7 mouse cellular contexts compared by ENCODE assay signal in genomic region chr11:69992396-69992795, GRCm38 (mm10). TPM values are rescaled to one million over a fixed set of nuclear protein-coding genes. Genes with fewer than 3 reads are reported as not detected.
DNase-seq lines count a peak whose midpoint lies in the region; ATAC-seq and TF ChIP-seq lines count a peak whose summit lies in the region.

No protein-coding gene starts in this region.

- peaks cover 7% of the 10 kb centered on the region for H3K4me1 ChIP-seq in testis, adult 2 months (ENCODE audit: control insufficient read depth, insufficient read depth, low read length)
- H3K4me1 ChIP-seq in heart, postnatal 0 days (ENCODE audit: control insufficient read depth, insufficient read depth) = peaks cover 11% of the 10 kb centered on the region
- peaks cover 11% of the 10 kb centered on the region for H3K4me1 ChIP-seq in limb, embryonic 14.5 days (ENCODE audit: control insufficient read depth, insufficient read depth, low read length)
- H3K4me1 ChIP-seq in stomach, embryonic 15.5 days = peaks cover 10% of the 10 kb centered on the region

- WGBS in heart, postnatal 0 days = 60% methylated on average over 10 of the region's 10 CpGs
- 82% methylated on average over 10 of the region's 10 CpGs for WGBS in limb, embryonic 14.5 days
- WGBS in stomach, embryonic 15.5 days = 77% methylated on average over 10 of the region's 10 CpGs

- peak overlapping the region; percentile 45 for H3K27ac ChIP-seq in testis, adult 2 months (ENCODE audit: control insufficient read depth, insufficient read depth, low read depth, low read length)
- H3K27ac ChIP-seq in heart, postnatal 0 days (ENCODE audit: low read depth) = no peak overlapping the region; the same call in 1 of the 2 replicates
- no peak overlapping the region for H3K27ac ChIP-seq in limb, embryonic 14.5 days (replicated peaks; ENCODE audit: low read depth, low read length)
- no peak overlapping the region for H3K27ac ChIP-seq in stomach, embryonic 15.5 days

- TF ChIP-seq POLR2A in testis, adult 2 months (IDR thresholded peaks at IDR 0.05; ENCODE audit: control insufficient read depth, low read depth, low read length) = no peak
- TF ChIP-seq POLR2A in limb, embryonic 14.5 days (IDR thresholded peaks at IDR 0.05; ENCODE audit: borderline replicate concordance, extremely low read depth, insufficient read depth, insufficient read length) = no peak

- peak overlapping the region; percentile 85 for H3K9ac ChIP-seq in heart, postnatal 0 days (replicated peaks; ENCODE audit: low read depth, low read length)
- peak overlapping the region; percentile 84 for H3K9ac ChIP-seq in limb, embryonic 14.5 days (ENCODE audit: low read depth, low read length, severe bottlenecking)
- H3K9ac ChIP-seq in stomach, embryonic 15.5 days = no peak overlapping the region

- H3K9me3 ChIP-seq in heart, postnatal 0 days (replicated peaks; ENCODE audit: control insufficient read depth, low read length) = no peaks in the 10 kb centered on the region
- H3K9me3 ChIP-seq in limb, embryonic 14.5 days (ENCODE audit: control insufficient read depth, low read length) = no peaks in the 10 kb centered on the region
- no peaks in the 10 kb centered on the region for H3K9me3 ChIP-seq in stomach, embryonic 15.5 days

- TF ChIP-seq CTCF in testis, adult 2 months (IDR thresholded peaks at IDR 0.05; ENCODE audit: control insufficient read depth, insufficient read depth, insufficient replicate concordance, low read depth, low read length) = no peak
- no peak for TF ChIP-seq CTCF in heart, postnatal 0 days (IDR thresholded peaks at IDR 0.05; ENCODE audit: low read depth)

- peaks cover 4% of the 10 kb centered on the region for H3K36me3 ChIP-seq in testis, adult 2 months (ENCODE audit: control insufficient read depth, insufficient read depth, low read length)
- H3K36me3 ChIP-seq in heart, postnatal 0 days (replicated peaks; ENCODE audit: control insufficient read depth, insufficient read depth, low read length) = peaks cover 44% of the 10 kb centered on the region
- H3K36me3 ChIP-seq in limb, embryonic 14.5 days (ENCODE audit: control insufficient read depth, insufficient read depth, low read length) = peaks cover 51% of the 10 kb centered on the region
- H3K36me3 ChIP-seq in stomach, embryonic 15.5 days = peaks cover 29% of the 10 kb centered on the region

- no peak for DNase-seq in testis, postnatal 14 days (ENCODE audit: low spot score)
- DNase-seq in heart, postnatal 0 days (ENCODE audit: low spot score) = no peak
- DNase-seq in limb, embryonic 14.5 days (ENCODE audit: low spot score) = no peak
- DNase-seq in urinary bladder, postnatal 25 days (ENCODE audit: low spot score) = no peak
- no peak for DNase-seq in left cerebral cortex, adult 18-20 months (ENCODE audit: low spot score in 2 of 2)

- ATAC-seq in heart, postnatal 0 days (ENCODE audit: insufficient read depth, low read depth) = no peak
- no peak for ATAC-seq in limb, embryonic 14.5 days (ENCODE audit: low FRiP score, low read depth)
- ATAC-seq in stomach, embryonic 15.5 days (ENCODE audit: insufficient read depth, low FRiP score, low read depth) = no peak

- TF ChIP-seq EP300 in heart, postnatal 0 days (IDR thresholded peaks at IDR 0.05; ENCODE audit: low read depth) = no peak

- H3K27me3 ChIP-seq in testis, adult 2 months (ENCODE audit: control insufficient read depth, insufficient read depth, low read length) = no peaks in the 10 kb centered on the region
- no peaks in the 10 kb centered on the region for H3K27me3 ChIP-seq in heart, postnatal 0 days (ENCODE audit: control insufficient read depth, insufficient read depth, low read length)
- no peaks in the 10 kb centered on the region for H3K27me3 ChIP-seq in limb, embryonic 14.5 days (ENCODE audit: control insufficient read depth, insufficient read depth, low read length)
- no peaks in the 10 kb centered on the region for H3K27me3 ChIP-seq in stomach, embryonic 15.5 days (replicated peaks)

- peak overlapping the region; percentile 84 for H3K4me3 ChIP-seq in testis, adult 2 months (ENCODE audit: control insufficient read depth, low read depth, low read length)
- H3K4me3 ChIP-seq in heart, postnatal 0 days (ENCODE audit: low read depth, low read length) = peak overlapping the region; percentile 64
- peak overlapping the region; percentile 78 for H3K4me3 ChIP-seq in limb, embryonic 14.5 days (replicated peaks; ENCODE audit: low read length)
- peak overlapping the region; percentile 72 for H3K4me3 ChIP-seq in stomach, embryonic 15.5 days (replicated peaks)

- H3K4me2 ChIP-seq in heart, postnatal 0 days (ENCODE audit: low read depth, low read length) = peak overlapping the region; percentile 70
- peak overlapping the region; percentile 65 for H3K4me2 ChIP-seq in limb, embryonic 14.5 days (replicated peaks; ENCODE audit: low read depth, low read length, severe bottlenecking)
- peak overlapping the region; percentile 85 for H3K4me2 ChIP-seq in stomach, embryonic 15.5 days

RNA-seq across cellular contexts. Expression of gene Gabarap, which starts 1.5 kb away (rescaled TPM):
- polyA plus RNA-seq in testis, adult 2 months (2012; rRNA removed) = 659 and 826 TPM in 2 replicates
- 208 and 305 TPM in 2 replicates for total RNA-seq in heart, postnatal 0 days (2014; rRNA removed; ENCODE audit: low replicate concordance)
- 472 and 510 TPM in 2 replicates for polyA plus RNA-seq in heart, postnatal 0 days (2015; fragmentation: Nextera tagmentation; extraction: Ambion mirVana)
- 431 and 477 TPM in 2 replicates for polyA plus RNA-seq in limb, embryonic 14.5 days (2012; rRNA removed)
- polyA plus RNA-seq in limb, embryonic 14.5 days (2014; fragmentation: Nextera tagmentation; extraction: Ambion mirVana) = 574 and 593 TPM in 2 replicates
- 459 and 473 TPM in 2 replicates for polyA plus RNA-seq in stomach, embryonic 15.5 days (2015; fragmentation: Nextera tagmentation; extraction: Ambion mirVana)
- 100 to 1,000 TPM; 231 to 236 TPM for total RNA-seq in left cerebral cortex, adult 18-20 months (2021)

RNA-seq across cellular contexts. Expression of gene Phf23, which starts 3.2 kb away (rescaled TPM):
- polyA plus RNA-seq in testis, adult 2 months (2012; rRNA removed) = 19.0 and 21.2 TPM in 2 replicates
- total RNA-seq in heart, postnatal 0 days (2014; rRNA removed; ENCODE audit: low replicate concordance) = 27.4 and 54.8 TPM in 2 replicates
- 30.3 and 34.2 TPM in 2 replicates for polyA plus RNA-seq in heart, postnatal 0 days (2015; fragmentation: Nextera tagmentation; extraction: Ambion mirVana)
- polyA plus RNA-seq in limb, embryonic 14.5 days (2012; rRNA removed) = 66.7 and 69.2 TPM in 2 replicates
- 51.7 and 60.5 TPM in 2 replicates for polyA plus RNA-seq in limb, embryonic 14.5 days (2014; fragmentation: Nextera tagmentation; extraction: Ambion mirVana)
- 59.4 and 61.8 TPM in 2 replicates for polyA plus RNA-seq in stomach, embryonic 15.5 days (2015; fragmentation: Nextera tagmentation; extraction: Ambion mirVana)
- 10 to 100 TPM; 52.6 to 53.8 TPM for total RNA-seq in left cerebral cortex, adult 18-20 months (2021)

RNA-seq across cellular contexts. Expression of gene Dvl2, which starts 8.0 kb away (rescaled TPM):
- polyA plus RNA-seq in testis, adult 2 months (2012; rRNA removed) = 15.2 and 16.4 TPM in 2 replicates
- total RNA-seq in heart, postnatal 0 days (2014; rRNA removed; ENCODE audit: low replicate concordance) = 10.8 TPM in 2 replicates
- polyA plus RNA-seq in heart, postnatal 0 days (2015; fragmentation: Nextera tagmentation; extraction: Ambion mirVana) = 6.5 and 7.5 TPM in 2 replicates
- polyA plus RNA-seq in limb, embryonic 14.5 days (2012; rRNA removed) = 65.4 and 81.0 TPM in 2 replicates
- 40.3 and 47.0 TPM in 2 replicates for polyA plus RNA-seq in limb, embryonic 14.5 days (2014; fragmentation: Nextera tagmentation; extraction: Ambion mirVana)
- 31.9 and 33.9 TPM in 2 replicates for polyA plus RNA-seq in stomach, embryonic 15.5 days (2015; fragmentation: Nextera tagmentation; extraction: Ambion mirVana)
- total RNA-seq in left cerebral cortex, adult 18-20 months (2021) = 10 to 100 TPM; 28.6 to 32.9 TPM

RNA-seq across cellular contexts. Expression of gene Elp5, which starts 10.1 kb away (rescaled TPM):
- polyA plus RNA-seq in testis, adult 2 months (2012; rRNA removed) = 225 and 226 TPM in 2 replicates
- total RNA-seq in heart, postnatal 0 days (2014; rRNA removed; ENCODE audit: low replicate concordance) = 77.7 and 108 TPM in 2 replicates
- 89.8 and 96.1 TPM in 2 replicates for polyA plus RNA-seq in heart, postnatal 0 days (2015; fragmentation: Nextera tagmentation; extraction: Ambion mirVana)
- 101 and 111 TPM in 2 replicates for polyA plus RNA-seq in limb, embryonic 14.5 days (2012; rRNA removed)
- polyA plus RNA-seq in limb, embryonic 14.5 days (2014; fragmentation: Nextera tagmentation; extraction: Ambion mirVana) = 118 and 122 TPM in 2 replicates
- polyA plus RNA-seq in stomach, embryonic 15.5 days (2015; fragmentation: Nextera tagmentation; extraction: Ambion mirVana) = 92.9 and 99.4 TPM in 2 replicates
- total RNA-seq in left cerebral cortex, adult 18-20 months (2021) = 10 to 100 TPM; 78.8 to 87.3 TPM

RNA-seq across cellular contexts. Expression of gene Ctdnep1, which starts 11.4 kb away (rescaled TPM):
- polyA plus RNA-seq in testis, adult 2 months (2012; rRNA removed) = 120 and 137 TPM in 2 replicates
- 43.0 and 45.6 TPM in 2 replicates for total RNA-seq in heart, postnatal 0 days (2014; rRNA removed; ENCODE audit: low replicate concordance)
- polyA plus RNA-seq in heart, postnatal 0 days (2015; fragmentation: Nextera tagmentation; extraction: Ambion mirVana) = 24.8 and 25.5 TPM in 2 replicates
- polyA plus RNA-seq in limb, embryonic 14.5 days (2012; rRNA removed) = 117 and 125 TPM in 2 replicates
- polyA plus RNA-seq in limb, embryonic 14.5 days (2014; fragmentation: Nextera tagmentation; extraction: Ambion mirVana) = 38.3 and 40.1 TPM in 2 replicates
- polyA plus RNA-seq in stomach, embryonic 15.5 days (2015; fragmentation: Nextera tagmentation; extraction: Ambion mirVana) = 23.0 and 23.2 TPM in 2 replicates
- total RNA-seq in left cerebral cortex, adult 18-20 months (2021) = 100 to 1,000 TPM; 111 to 121 TPM
